Mouse (Mus musculus) NIH3T3 (cell line): Measurements from ENCODE around the gene Gm19935.

Experiments
- DNase-seq: peaks from one replicate; pipeline ENCODE4 v3.0.0-alpha.2; 2012; ENCODE audit warnings: low read depth

Gm19935 gene

GRCm38 (mm10) chr8:90829825-90830224, 12.6 kb upstream of the Gm19935 start:
- DNase-seq, result no peak

DNA sequence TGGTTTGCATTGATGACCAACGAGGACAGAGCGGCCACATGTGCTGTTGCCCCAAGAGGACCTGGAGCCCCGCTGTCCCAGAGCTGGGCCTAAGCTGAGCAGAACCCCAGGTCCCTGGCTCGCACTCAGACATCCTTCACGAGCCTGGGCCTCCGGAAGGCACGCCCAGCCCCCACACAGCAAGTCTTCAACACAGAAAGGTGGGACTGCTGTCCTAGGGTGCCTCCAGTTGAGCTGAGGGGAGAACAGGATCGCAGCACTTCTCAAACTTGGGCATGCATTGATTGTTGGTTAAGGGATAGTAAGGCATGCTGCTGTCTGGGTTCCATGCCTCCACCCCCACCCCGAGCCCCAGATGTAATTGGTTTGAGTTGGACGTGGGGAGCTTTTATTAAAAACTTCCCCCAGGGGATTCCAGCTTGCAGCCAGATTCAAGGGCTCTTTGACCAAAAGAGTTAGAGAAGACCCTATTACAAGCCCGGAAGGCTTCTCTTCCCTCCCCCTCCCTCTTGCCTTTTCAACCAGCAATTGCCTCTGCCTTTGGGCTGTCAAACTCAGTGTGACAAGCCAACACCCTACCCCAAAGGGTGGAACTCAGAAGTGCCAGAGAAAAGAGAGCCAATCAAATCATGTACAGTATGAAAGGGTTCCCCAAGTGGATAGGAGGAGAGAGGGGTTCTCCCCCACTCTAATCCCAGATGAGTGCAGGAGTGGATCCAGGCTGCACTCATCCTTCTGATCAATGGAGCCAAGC, 12.0 kb upstream of the Gm19935 start:
- no peak for DNase-seq

DNA sequence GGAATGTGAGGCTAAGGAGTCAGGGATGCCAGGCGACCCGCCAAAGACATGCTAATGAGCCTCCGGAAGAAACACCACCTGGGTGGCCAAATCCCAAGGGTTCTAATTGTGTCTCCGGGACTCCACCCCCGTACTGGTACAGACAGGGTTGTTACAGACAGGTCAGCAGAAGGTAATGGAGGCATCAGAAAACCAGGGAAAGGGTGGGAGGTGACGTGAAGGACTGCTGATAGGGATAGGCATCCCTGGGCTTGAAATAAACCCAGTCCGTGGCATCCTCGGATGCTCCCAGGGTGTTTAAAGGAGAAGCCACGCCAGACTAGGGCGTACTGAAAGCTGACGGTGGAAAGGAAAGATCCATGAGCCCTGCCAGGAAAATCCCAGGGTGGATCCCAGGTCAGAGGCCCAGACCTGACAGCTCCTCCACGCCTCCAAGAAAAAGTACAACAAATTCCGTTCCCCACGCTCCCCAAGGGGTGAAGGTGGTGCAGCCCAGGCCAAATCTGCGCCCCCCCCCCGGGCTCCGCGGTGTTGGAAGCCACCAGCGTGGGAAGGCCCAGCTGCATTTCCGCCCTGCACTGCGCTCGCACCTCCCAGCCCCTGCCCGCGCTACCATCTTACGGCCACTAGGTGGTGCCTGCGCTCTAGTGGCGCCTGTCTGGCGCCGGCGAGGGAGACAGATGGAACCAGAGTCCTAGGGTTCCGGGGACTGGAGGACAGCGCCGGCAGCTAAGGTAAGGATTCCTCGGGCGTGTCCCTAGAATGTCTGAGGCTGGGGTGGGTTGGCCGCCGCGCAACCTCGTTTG, 11.2 kb upstream of the Gm19935 start, which contains the start of gene Chd9:
TSS of gene Chd9 (plus strand) at position 172 of the 806 bp plus-strand sequence.
- DNase-seq, result peak; percentile 96

GRCm38 (mm10) chr8:90825459-90825871, 8.3 kb upstream of the Gm19935 start:
- DNase-seq, result no peak

DNA sequence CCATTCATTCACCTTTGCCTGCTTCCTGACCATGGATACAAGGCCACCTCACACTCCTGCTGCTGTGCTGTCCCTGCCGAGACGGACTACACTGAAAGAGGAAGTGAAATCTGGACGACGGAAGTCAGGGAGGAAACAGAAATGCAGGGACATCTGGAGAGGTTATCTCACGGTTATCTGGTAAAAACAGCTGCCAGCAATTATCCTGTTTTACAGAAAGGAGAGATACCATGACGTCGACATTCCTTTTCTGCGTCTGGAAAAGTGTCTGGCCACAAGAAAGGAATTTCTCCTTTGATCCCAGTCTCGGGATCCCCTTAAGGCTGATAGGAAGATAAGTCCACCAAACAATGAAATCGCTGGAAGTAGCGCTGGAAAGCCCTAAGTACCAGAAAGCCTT, 5.2 kb upstream of the Gm19935 start:
- no peak for DNase-seq

GRCm38 (mm10) chr8:90820321-90820696, 3.1 kb upstream of the Gm19935 start:
- no peak for DNase-seq

GRCm38 (mm10) chr8:90819561-90820320, 2.5 kb upstream of the Gm19935 start:
- DNase-seq, result peak; percentile 18

GRCm38 (mm10) chr8:90816061-90816882, 921 bp downstream of the Gm19935 start:
- no peak for DNase-seq

DNA sequence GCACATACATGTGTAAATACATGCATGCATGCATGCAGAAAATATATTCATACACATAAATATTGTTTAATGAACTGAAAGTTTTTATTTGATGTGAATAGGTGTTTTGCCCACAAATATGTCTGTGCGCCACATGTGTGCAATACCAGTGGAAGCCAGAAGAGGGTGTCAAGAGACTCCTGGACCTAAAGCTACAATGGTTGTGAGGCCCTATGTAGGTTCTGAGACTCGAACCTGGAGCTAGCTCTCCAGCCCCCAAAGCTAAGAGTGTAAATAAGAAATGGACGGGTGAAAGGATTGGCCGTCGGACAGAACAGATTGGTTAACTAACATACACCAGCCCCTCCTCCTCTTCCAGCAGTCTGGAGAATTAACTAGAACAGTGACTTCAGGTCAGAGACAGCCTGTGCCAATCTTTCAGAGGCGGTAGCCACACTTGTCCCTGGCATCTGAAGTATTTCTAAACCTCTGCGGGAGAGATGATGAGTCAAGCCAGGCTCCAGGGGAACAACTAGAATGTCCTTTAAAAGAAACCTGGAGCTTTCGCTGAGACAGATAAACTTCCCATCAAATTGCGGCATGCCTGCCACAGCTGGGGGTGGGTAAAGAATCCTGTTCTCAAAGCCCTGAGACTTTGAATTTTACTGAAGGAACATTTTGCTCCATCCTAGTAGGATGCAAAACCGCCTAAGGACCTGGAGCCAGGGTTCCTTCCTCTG, 3.4 kb downstream of the Gm19935 start:
- peak; percentile 78 for DNase-seq

GRCm38 (mm10) chr8:90799473-90799872, 17.7 kb downstream of the Gm19935 start:
- no peak for DNase-seq

GRCm38 (mm10) chr8:90794990-90795861, 22.0 kb downstream of the Gm19935 start:
- peak; percentile 86 for DNase-seq

DNA sequence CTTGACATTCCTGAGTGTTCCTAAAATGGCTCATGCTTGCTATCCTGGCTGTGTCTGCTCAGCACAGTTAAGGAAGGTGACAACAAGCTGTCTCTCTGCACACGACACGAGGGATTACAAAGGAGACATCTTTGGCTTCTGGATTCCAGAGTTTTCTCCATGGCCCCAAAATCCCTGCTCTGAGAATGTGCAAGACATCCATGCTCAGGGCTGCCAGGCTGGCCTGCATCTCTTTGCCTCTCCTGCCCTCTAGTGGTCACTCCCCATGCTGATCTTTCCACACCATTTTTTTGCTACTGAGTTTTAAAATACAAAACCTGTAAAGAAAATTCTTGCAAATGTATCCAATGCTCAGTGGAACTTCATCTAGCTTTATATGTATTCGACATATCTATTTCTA, 23.5 kb downstream of the Gm19935 start:
- DNase-seq, result peak; percentile 89

DNA sequence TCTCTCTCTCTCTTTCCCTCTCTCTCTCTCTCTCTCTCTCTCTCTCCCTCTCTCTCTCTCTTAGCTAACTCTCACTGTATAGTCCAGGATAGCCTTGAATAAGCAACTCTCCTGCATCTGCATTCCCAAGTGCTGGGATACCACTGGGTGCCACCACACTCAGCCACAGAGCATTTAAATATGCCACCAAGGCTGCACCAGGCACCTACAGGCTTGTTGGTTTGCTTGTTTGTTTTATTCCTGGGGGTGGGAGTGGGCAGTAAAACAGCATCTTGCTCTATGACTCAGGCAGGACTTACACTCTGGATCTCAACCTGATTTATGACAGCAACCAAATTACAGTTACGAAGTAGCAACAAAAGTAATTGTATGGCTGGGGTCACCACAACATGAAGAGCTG, 25.6 kb downstream of the Gm19935 start:
- no peak for DNase-seq

GRCm38 (mm10) chr8:90769791-90770190, 47.4 kb downstream of the Gm19935 start:
- no peak for DNase-seq
